Mouse (Mus musculus) bone marrow macrophage, adult 2 months (primary cell): ENCODE measurements at regions not wholly inside any gene's neighbourhood (a gene's known extent, or its start where the extent isn't known, plus 50 kb on each side); places are given as distances from the start of the nearest gene placed in this dataset.

Source experiments
- CTCF ChIP-seq: IDR thresholded peaks from 2 replicates; pipeline ENCODE4 v1.5.1; 2012; ENCODE audit warnings: low read depth, mild to moderate bottlenecking, low read length, moderate library complexity
- POLR2A ChIP-seq: IDR thresholded peaks from 2 replicates; pipeline ENCODE4 v1.6.1; 2012; ENCODE audit warnings: mild to moderate bottlenecking, low read depth, low read length, borderline replicate concordance

DNA sequence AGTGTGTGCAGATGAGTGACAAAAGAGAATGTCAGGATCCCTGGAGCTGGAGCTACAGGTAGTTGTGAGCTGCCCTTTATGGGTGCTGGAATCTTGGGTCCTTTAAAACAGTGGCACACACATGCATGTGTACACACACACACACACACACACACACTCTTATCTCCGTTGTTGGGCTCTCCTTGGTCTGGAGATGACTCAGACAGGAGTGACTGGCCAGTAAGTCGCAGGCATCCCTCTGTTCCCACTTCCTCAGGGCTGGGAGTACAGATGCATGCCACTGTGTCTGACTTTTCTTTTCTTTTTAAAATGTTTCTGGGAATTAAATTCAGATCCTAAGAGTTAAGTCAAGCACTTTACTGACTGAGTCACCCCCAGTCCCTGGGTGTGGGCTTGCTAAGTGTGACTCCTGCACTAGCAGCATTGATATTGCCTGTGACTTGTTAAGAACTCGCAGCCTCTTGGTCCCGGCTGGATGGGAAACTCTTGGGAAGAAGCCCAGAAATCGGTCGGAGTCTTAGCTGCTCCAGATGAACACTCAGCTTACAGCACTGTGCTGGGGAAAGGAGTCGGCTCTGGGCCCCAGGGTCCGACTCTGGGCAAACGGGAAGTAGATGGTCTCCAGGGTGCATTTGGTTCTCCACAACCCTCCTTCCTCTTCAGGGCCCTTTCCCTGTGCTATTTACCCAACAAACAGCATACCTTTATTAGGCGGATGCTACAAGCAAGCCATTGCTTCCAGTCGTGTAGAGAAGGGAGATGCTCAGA lies 233.0 kb upstream of the Cxcr4 start:
- TF ChIP-seq CTCF (no peak), POLR2A (no peak)
